Mouse (Mus musculus): ENCODE results near the gene Gm49368.
"Not testable (repeated sequence)": the region's sequence is repeated elsewhere in the genome, so short reads cannot be mapped to it uniquely, and the experiment has no call there.

Gene Gm49368

DNA sequence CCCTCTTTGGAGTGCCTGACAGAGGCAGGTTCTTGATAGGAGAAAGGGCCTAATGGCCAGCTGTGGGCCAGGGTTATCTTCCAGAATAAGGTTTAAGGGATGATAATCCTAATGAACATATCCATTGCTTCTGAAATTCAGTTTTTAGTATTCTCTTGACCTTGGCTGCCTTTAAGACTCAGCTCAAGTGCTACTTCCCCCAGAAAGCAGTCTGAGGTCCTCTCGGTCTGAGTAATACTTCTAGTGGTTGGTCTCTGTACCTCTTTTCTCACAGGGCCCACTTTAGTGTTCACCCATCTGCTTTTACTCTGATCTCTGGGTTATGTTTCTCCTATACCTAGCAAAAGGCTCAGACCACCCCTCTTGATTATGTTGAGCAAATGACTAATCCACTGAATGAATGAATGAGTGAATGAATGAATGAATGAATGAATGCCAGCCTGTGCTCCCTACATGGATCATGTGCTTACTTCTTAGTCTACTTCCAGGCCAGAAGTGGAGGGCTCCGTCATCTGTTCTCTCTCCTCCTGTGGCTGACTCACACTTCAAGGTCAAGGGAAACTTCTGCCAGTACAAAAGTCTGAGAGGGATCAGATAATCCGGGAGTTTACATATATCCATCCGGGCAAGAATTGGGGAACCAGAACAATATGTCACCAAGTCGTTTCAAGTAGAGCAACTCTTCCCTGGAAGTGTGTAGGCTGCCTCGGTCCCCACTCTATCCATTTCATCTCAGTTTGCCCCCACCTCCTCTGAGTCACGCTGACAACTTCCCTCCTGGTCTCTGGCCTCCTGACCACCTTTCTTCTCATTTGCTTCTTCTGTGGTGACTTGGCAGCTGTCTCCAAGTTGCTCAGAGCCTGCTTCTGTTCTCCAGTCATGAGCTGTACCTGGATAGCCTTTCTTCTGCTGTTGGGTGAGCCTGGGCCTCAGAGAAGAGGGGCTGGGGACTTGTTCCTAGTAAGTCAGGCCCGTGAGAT, 66.5 kb downstream of the Gm49368 start, which contains the start of gene Itgax:
TSS of gene Itgax (plus strand) at position 807 of the 980 bp plus-strand sequence.
- no peak for ATAC-seq (ENCODE audit: low TSS enrichment)

DNA sequence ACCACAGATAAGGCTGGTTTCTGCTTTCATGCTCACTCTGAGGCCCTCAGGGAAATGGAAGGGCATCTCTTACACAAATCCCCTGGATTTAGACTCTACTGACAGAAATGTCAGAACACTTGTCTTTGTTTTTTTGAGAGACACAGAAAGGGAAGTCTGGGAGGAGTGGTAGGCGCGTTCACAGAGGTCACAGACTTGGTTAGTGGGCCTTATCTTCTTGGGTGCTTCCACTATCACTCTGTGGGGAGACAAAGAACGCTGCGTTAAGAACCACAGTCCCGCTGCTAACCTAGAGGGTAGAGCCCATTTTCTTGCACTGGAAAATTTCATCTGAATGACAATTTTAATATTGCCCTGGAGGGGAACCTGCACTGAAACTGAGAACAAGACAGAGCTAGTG, 69.7 kb downstream of the Gm49368 start:
- no peak for ATAC-seq (ENCODE audit: low TSS enrichment)

- ATAC-seq (ENCODE audit: low TSS enrichment) = no peak
Observed at GRCm38 (mm10) chr7:128133596-128133995, 71.1 kb downstream of the Gm49368 start.

- no peak for ATAC-seq (ENCODE audit: low TSS enrichment)
Observed at GRCm38 (mm10) chr7:128136927-128137326, 74.4 kb downstream of the Gm49368 start.

GRCm38 (mm10) chr7:128139611-128140010, 77.1 kb downstream of the Gm49368 start:
- ATAC-seq (ENCODE audit: low TSS enrichment) = no peak

GRCm38 (mm10) chr7:128150970-128151369, 88.5 kb downstream of the Gm49368 start:
- no peak for ATAC-seq (ENCODE audit: low TSS enrichment)

- ATAC-seq (ENCODE audit: low TSS enrichment) = no peak
Observed at GRCm38 (mm10) chr7:128154076-128154475, 91.6 kb downstream of the Gm49368 start, which contains the start of gene Itgad. TSS of gene Itgad (plus strand) at chr7:128154376.

DNA sequence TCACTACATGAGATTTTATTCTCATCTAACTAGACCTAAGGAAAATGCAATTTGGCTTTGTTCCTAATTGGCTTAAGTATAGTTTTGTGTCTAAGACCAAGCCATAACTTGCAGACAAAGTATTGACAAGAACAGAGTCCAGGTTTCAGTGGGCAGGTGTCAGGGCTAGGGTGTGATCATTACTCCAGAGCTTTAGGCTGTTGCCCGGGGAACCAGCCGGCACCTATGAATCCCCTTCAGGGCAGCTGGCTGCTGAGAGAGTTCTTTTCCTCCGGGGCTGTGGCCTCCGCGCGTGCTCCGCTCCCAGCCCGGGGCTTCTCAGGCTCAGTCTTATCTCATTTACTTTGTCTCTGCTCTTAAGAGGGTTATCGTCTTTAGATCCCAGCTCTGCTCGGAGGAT, 92.4 kb downstream of the Gm49368 start:
- ATAC-seq (ENCODE audit: low TSS enrichment) = no peak

- ATAC-seq (ENCODE audit: low TSS enrichment) = not testable (repeated sequence)
Observed at GRCm38 (mm10) chr7:128158688-128159354, 96.3 kb downstream of the Gm49368 start.

DNA sequence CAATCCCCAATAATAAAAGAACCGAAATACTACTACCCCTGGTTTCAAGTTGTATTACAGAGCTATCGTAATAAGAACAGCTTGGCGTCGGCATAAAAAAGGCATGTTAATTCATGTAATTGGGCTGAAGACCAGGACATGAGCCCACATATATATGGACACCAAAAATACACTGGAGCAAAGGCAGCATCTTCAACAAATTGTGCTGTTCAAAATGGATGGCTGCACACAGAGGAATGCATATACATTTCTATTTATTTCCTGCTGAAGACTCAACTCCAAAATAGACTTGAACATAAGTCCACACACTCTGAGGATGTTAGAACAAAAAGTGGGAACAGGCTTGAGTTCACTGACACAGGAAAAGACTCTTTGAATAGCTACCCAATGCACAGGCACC, 101.5 kb downstream of the Gm49368 start:
- ATAC-seq (ENCODE audit: low TSS enrichment) = peak; percentile 52

DNA sequence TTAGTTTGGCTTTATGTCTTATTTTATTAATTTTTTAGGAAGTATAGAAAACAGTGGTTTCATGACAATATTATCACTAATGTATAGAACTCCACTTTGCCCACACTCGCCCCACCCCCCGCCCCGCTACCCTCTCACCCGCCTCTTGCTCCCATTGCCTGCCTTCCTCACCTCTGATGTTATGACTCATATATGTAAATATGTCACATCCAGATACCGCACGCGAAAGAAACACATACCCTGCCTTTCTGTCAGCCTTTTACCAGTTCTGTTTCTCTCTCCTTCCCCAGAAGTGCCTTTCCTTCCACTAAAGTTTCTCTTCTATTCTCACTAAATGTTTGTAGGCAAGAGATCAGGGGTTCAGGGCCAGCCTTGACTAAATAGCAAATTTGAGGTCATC, 103.9 kb downstream of the Gm49368 start:
- ATAC-seq (ENCODE audit: low TSS enrichment) = no peak

GRCm38 (mm10) chr7:128169996-128170395, 107.5 kb downstream of the Gm49368 start:
- ATAC-seq (ENCODE audit: low TSS enrichment) = no peak

Data from frontal cortex, adult (tissue).